Mouse (Mus musculus) neural tube, embryonic 14.5 days (tissue): Measurements from ENCODE around the gene Rai1. TPM values are rescaled to one million over a fixed set of nuclear protein-coding genes. Genes with fewer than 3 reads are reported as not detected.
A peak's percentile ranks its signal among the peaks of the same experiment; 100 is the strongest.

Source experiments
- ATAC-seq: fragments of 200-750 bp; cut with Nextera tagmentation; 2 replicates; pipeline ENCODE4 v1.8.0; 2017; ENCODE audit warnings: low read depth, mild to moderate bottlenecking, moderate TSS enrichment, moderate library complexity
- H3K27ac ChIP-seq: fragments of 300-500 bp; sonication (generic); 2 replicates; pipeline ENCODE4 v1.5.1; 2014; ENCODE audit warnings: low read depth, mild to moderate bottlenecking, control low read depth, low read length, moderate library complexity, mixed read lengths
- H3K27me3 ChIP-seq: fragments of 300-500 bp; sonication (generic); 2 replicates; pipeline ENCODE4 v1.6.1; 2014; ENCODE audit warnings: low read length; ENCODE audit not compliant: control insufficient read depth, insufficient read depth
- H3K36me3 ChIP-seq: fragments of 300-500 bp; sonication (generic); 2 replicates; pipeline ENCODE4 v1.6.1; 2014; ENCODE audit warnings: low read length, mixed read lengths; ENCODE audit not compliant: control insufficient read depth, insufficient read depth
- H3K4me1 ChIP-seq: fragments of 300-500 bp; sonication (generic); 2 replicates; pipeline ENCODE4 v1.6.1; 2014; ENCODE audit warnings: low read length; ENCODE audit not compliant: control insufficient read depth, insufficient read depth
- H3K4me2 ChIP-seq: fragments of 300-500 bp; sonication (generic); 2 replicates; pipeline ENCODE4 v1.6.1; 2014; ENCODE audit warnings: mild to moderate bottlenecking, low read depth, low read length, control low read depth
- H3K4me3 ChIP-seq: fragments of 300-500 bp; sonication (generic); 2 replicates; pipeline ENCODE4 v1.5.1; 2014; ENCODE audit warnings: low read depth, low read length, control low read depth, mixed read lengths
- H3K9ac ChIP-seq: fragments of 300-500 bp; sonication (generic); replicated peaks from 2 replicates; pipeline ENCODE4 v1.6.1; 2014; ENCODE audit warnings: low read depth, mild to moderate bottlenecking, control low read depth, low read length, mixed read lengths
- H3K9me3 ChIP-seq: fragments of 300-500 bp; sonication (generic); 2 replicates; pipeline ENCODE4 v1.6.1; 2016; ENCODE audit warnings: low read length; ENCODE audit not compliant: control insufficient read depth
- whole genome bisulfite sequencing: fragments of 180-500 bp; shearing (Covaris S2); extraction: QIAGEN DNeasy Blood & Tissue Kit; methylation state at CpG from one replicate; pipeline ENCODE4 v1.1.7; 2014; 5-methylcytosine and 5-hydroxymethylcytosine counted together
- polyA plus RNA-seq: library from polyadenylated mRNA; unstranded; fragments of >200 nt; fragmentation: Nextera tagmentation; extraction: Ambion mirVana; gene quantifications from 2 replicates; pipeline ENCODE4 v1.2.1, GENCODE M21; 2014

Gene Rai1
- polyA plus RNA-seq, 1 experiment from 2014 or later: 34.1 TPM

DNA sequence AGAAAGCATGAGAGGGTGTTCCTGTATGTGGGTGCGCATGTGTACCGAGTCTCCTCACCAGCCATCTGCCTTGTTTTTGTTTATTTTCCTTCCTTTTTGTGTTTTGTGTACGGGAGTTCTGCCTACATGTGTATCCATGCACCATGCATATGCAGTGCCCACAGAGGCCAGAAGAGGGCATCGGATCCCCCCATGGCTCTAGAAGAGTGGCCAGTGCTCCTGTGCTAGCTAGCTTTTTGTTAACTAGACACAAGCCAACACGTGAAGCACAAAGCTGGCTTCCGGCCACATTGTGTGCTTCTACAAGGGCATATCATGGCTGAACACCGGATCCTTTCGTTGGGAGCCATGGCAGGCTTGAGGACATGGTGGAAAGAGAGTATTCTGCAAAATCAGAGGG, 34.2 kb upstream of the Rai1 start:
- peak; percentile 81; the same call in 1 of the 2 replicates for ATAC-seq

DNA sequence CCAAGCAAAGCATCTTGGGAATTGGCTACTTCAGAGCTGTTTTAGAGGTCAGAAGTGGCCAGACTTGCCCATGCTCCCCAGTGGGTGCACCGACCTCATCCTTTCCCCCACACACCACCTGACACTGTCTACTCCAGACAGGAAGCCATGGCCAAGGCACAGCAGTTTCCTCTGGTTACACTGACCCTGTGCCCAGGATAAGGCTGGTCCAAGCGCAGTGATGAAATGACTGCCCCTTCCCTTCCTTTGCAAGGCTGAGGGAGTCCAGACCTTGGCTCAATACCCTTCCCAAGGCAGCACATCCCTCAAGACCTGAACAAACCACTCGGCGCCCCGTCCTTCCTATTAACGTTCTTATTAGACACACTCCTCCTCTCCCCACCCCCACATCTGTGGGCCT, 33.6 kb upstream of the Rai1 start:
- no peak overlapping the region for H3K4me2 ChIP-seq
- no peaks in the 10 kb centered on the region for H3K27me3 ChIP-seq
- H3K9me3 ChIP-seq: no peaks in the 10 kb centered on the region
- H3K36me3 ChIP-seq: no peaks in the 10 kb centered on the region
- H3K27ac ChIP-seq: no peak overlapping the region
- H3K4me3 ChIP-seq: no peak overlapping the region
- no peak overlapping the region for H3K9ac ChIP-seq
- no peaks in the 10 kb centered on the region for H3K4me1 ChIP-seq
- ATAC-seq: no peak
- WGBS: 93% methylated on average over 6 of the region's 6 CpGs

More for the DNA sequence above, 34.2 kb upstream of the Rai1 start:
- no peaks in the 10 kb centered on the region for H3K4me1 ChIP-seq
- H3K27ac ChIP-seq: no peak overlapping the region
- no peak overlapping the region for H3K4me2 ChIP-seq
- WGBS: 40% methylated on average over 8 of the region's 8 CpGs
- no peak overlapping the region for H3K4me3 ChIP-seq
- no peaks in the 10 kb centered on the region for H3K9me3 ChIP-seq
- no peaks in the 10 kb centered on the region for H3K27me3 ChIP-seq
- no peaks in the 10 kb centered on the region for H3K36me3 ChIP-seq
- H3K9ac ChIP-seq: no peak overlapping the region

DNA sequence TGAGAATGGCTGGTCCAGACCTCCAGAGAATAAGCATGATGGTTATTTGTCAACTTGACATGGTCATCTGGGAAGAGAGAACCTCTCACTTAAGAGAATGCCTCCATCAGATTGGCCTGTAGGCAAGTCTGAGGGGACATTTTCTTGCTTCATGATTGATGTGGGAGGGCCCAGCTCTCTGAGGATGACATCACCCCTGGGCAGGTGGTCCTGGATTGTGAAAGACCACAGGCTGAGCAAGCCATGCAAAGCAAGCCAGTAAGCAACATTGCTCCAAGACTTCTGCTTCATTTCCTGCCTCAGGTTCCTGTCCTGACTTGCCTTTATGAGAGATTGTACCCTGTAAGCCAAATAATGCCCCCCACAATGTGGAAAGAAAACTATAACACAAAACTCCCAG, 31.7 kb upstream of the Rai1 start:
- H3K27me3 ChIP-seq: no peaks in the 10 kb centered on the region
- H3K4me1 ChIP-seq: no peaks in the 10 kb centered on the region
- no peaks in the 10 kb centered on the region for H3K36me3 ChIP-seq
- H3K4me2 ChIP-seq: no peak overlapping the region
- no peaks in the 10 kb centered on the region for H3K9me3 ChIP-seq
- H3K27ac ChIP-seq: no peak overlapping the region
- no peak for ATAC-seq
- no peak overlapping the region for H3K9ac ChIP-seq
- H3K4me3 ChIP-seq: no peak overlapping the region

DNA sequence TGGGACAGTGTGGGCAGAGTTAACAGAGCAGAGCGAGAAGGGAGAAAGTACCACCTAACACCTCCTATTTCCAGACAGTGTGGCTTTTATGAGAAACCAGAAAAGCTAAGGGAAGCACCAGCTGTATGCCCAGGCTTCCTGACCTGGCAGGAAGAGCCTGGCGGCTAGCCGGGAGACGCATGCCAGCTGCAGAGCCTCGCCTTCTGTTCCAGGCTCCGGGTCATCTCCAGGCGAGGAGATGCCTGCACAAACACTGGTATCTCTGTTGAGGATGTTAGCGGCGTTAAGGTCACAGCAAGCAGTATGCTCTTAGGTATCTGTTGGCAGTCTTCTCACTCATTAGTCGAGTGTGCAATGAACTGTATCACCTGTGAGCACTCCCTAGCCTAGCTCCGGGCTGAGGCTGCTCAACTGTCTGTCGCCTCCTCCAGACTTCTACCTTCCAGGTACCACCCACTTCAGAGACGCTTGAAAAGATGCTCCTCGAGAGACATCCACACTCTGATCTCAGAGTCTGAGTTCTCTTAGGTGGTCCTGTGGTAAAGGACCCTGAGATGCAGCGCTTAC, 30.8 kb upstream of the Rai1 start:
- Histone ChIP-seq H3K36me3 (no peaks in the 10 kb centered on the region), H3K4me3 (no peak overlapping the region), H3K27ac (no peak overlapping the region), H3K4me2 (no peak overlapping the region), H3K27me3 (no peaks in the 10 kb centered on the region), H3K4me1 (no peaks in the 10 kb centered on the region), H3K9ac (no peak overlapping the region), H3K9me3 (no peaks in the 10 kb centered on the region)
- ATAC-seq: no peak
- 80% methylated on average over 15 of the region's 15 CpGs for WGBS

DNA sequence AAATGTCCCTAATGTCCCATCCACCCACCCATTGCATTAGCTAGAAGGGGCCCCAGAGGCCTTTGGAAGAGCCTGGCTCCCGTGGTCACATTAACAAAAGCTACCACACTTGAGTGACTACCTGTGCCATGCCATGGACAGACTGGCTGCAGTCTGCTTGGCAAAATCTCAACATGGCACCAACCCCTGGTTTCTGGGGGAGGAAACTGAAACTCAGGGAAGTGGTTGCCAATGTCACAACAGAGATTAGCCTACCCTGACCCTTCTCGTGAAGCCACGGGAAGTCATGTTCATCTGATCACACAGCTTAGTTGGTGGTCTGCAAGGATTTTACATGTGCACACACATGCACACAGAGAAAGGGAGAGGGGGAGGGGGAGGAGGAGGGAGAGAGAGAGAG, 28.6 kb upstream of the Rai1 start:
- no peaks in the 10 kb centered on the region for H3K4me1 ChIP-seq
- 81% methylated on average over 3 of the region's 3 CpGs for WGBS

DNA sequence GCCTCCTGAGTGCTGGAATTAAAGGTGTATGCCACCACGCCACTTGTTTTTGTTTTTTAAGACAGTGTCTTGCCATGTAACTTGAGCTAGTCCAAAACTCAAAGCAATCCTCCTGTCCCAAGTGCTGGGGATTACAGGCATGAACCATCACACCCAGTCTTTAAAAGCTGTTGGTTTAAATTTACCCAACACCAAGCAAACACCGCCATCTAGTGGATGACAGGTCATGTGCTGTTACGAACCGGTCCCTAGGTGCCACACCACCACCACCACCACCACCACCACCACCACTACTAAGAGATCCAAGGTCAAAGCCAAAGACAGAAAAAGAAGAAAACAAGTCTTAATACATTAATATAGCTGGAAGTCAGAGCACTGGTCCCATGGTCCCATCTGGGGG, 28.0 kb upstream of the Rai1 start:
- H3K9ac ChIP-seq: no peak overlapping the region
- H3K36me3 ChIP-seq: no peaks in the 10 kb centered on the region
- no peaks in the 10 kb centered on the region for H3K27me3 ChIP-seq
- no peaks in the 10 kb centered on the region for H3K4me1 ChIP-seq
- WGBS: 10% methylated on average over 4 of the region's 4 CpGs
- no peaks in the 10 kb centered on the region for H3K9me3 ChIP-seq
- H3K4me2 ChIP-seq: no peak overlapping the region
- H3K4me3 ChIP-seq: no peak overlapping the region
- ATAC-seq: no peak
- no peak overlapping the region for H3K27ac ChIP-seq

More for the DNA sequence above, 28.6 kb upstream of the Rai1 start:
- no peak overlapping the region for H3K27ac ChIP-seq
- no peak overlapping the region for H3K9ac ChIP-seq
- H3K27me3 ChIP-seq: no peaks in the 10 kb centered on the region
- no peak for ATAC-seq
- H3K9me3 ChIP-seq: no peaks in the 10 kb centered on the region
- no peaks in the 10 kb centered on the region for H3K36me3 ChIP-seq
- no peak overlapping the region for H3K4me2 ChIP-seq
- H3K4me3 ChIP-seq: no peak overlapping the region

DNA sequence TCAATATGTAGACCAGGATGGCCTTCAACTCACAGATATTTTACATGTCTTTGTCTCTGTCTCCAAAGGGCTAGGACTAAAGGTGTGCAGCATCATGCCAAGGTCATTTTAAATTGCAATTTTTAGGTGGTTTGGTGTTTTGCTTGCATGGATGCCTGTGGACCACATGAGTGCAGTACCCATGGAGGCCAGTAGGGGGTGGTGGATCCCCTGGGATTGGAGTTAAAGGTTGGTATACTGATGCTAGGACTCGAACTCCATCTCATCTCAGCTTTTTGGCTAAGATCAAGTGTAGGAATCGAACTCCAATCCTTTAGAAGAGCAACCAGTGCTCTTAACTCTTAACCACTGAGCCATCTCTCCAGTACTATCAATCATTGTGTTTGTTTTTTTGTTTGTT, 20.2 kb upstream of the Rai1 start:
- Histone ChIP-seq H3K27ac (no peak overlapping the region), H3K27me3 (no peaks in the 10 kb centered on the region), H3K9ac (no peak overlapping the region), H3K4me3 (no peak overlapping the region), H3K4me1 (peaks cover 3% of the 10 kb centered on the region; the same call in 1 of the 2 replicates), H3K4me2 (no peak overlapping the region), H3K9me3 (no peaks in the 10 kb centered on the region), H3K36me3 (no peaks in the 10 kb centered on the region)
- 35% methylated on average over 2 of the region's 2 CpGs for WGBS
- ATAC-seq: no peak

DNA sequence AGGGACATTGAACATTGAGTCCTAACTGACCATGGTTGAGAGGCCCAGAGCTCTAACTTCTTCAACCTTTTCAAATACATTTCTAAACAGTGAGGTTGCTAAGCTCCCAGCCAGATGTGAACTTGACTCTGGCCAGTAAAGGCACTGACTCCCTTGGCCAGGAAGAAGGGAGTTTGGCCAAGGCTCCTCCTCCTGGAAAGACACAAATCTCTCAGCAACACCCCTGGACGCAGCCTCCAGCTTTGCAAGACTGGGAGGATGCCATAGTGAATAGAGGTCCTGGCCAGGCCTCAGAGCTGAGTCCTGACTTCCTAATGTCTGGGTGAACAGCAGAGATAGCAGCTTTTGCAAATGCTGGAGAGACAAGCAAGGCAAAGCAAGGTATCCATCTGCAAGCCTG, 18.1 kb upstream of the Rai1 start:
- no peak overlapping the region for H3K4me3 ChIP-seq
- WGBS: 78% methylated on average over 1 of the region's 1 CpGs
- no peak for ATAC-seq
- no peak overlapping the region for H3K27ac ChIP-seq
- H3K4me2 ChIP-seq: no peak overlapping the region
- H3K9ac ChIP-seq: no peak overlapping the region
- H3K9me3 ChIP-seq: no peaks in the 10 kb centered on the region
- H3K27me3 ChIP-seq: no peaks in the 10 kb centered on the region
- H3K4me1 ChIP-seq: peaks cover 3% of the 10 kb centered on the region; the same call in 1 of the 2 replicates
- H3K36me3 ChIP-seq: no peaks in the 10 kb centered on the region

DNA sequence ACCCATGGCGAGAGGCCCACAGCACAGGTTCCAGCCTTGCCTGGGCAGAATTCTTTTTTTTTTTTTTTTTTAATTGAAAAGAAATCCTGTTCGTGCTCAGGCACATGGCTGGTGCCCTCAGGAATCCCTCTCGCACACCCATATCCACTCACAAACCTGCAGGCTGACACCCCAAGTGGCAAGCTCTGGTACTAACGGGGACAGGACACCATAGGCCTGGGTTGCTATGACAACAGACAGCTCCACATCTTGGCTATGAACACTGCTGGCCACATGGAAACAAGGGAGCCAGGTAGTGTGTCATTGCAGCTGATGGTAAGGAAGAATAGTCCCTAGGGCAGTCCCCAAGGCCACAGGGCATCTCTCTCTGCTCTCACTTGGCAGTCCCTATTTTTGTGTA, 15.9 kb upstream of the Rai1 start:
- H3K9me3 ChIP-seq: no peaks in the 10 kb centered on the region
- no peak overlapping the region for H3K4me3 ChIP-seq
- no peaks in the 10 kb centered on the region for H3K27me3 ChIP-seq
- WGBS: 33% methylated on average over 4 of the region's 4 CpGs
- no peak overlapping the region for H3K9ac ChIP-seq
- H3K4me1 ChIP-seq: peaks cover 11% of the 10 kb centered on the region; the same call in 1 of the 2 replicates
- ATAC-seq: peak; percentile 83
- no peaks in the 10 kb centered on the region for H3K36me3 ChIP-seq
- no peak overlapping the region for H3K27ac ChIP-seq
- no peak overlapping the region for H3K4me2 ChIP-seq
